Mouse (Mus musculus) erythroid progenitor cell, adult 5-6 weeks (primary cell): ENCODE data around the gene Fam83g. TPM values are rescaled to one million over a fixed set of nuclear protein-coding genes. Genes with fewer than 3 reads are reported as not detected.

ENCODE experiments used
- ATAC-seq: replicated peaks from 2 replicates; pipeline ENCODE4 v1.8.0; 2016; ENCODE audit warnings: moderate number of reproducible peaks, mild to moderate bottlenecking, moderate TSS enrichment, inconsistent platforms; ENCODE audit not compliant: poor library complexity, low FRiP score, severe bottlenecking
- total RNA-seq, 2 experiments: library from RNA; stranded (forward) in 1 of 2; stranded (reverse) in 1 of 2; fragments of 150-400 nt in 1 of 2; fragments of 186-747, 209-891 nt in 1 of 2; gene quantifications; 2 replicates each; pipeline versions ENCODE4 v1.2.3 to v1.2.4; 2015 to 2017; ENCODE audit warnings: low replicate concordance in 2 of 2

Fam83g gene
- total RNA-seq, 2 experiments from 2014 or later, result not detected

DNA sequence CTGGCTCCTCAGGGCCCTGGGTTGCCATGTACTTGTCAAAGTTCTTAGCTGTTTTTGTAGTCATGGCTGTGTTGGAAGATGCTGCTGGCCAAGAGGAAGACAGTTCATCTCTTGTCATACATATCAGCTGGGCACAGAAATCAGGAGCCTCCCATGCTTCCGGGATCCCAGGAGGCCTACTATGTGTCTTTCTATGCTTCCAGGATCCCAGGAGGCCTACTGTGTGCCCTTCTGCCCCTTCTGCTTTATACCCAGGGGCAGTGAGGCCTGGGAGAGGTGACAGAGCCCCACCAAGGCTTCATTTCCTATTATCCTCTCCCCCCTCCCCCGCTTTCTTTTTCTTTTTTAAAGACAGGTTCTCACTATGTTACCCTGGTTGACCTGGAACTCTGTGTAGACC lies 21.7 kb downstream of the Fam83g start:
- ATAC-seq, result no peak

DNA sequence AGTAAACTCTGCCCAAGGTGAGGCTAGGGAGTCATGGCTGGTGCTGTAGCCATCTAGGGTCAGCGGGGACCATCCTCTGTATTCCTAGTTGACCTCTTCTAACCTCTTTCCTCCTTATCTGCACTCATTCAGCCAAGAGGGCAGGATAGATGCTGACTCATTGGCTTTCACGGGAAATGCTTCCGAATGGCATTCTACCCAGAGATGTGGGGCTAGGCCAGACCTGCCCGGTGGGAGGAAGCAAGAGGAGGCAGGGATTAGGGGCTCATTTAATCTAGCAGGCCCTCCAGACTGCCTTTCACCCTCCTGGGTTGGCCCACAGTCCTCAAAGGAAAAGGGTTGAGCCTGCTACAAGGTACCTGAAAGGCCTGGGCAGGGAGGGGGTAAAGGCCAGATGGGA lies 22.3 kb downstream of the Fam83g start:
- ATAC-seq, result no peak

DNA sequence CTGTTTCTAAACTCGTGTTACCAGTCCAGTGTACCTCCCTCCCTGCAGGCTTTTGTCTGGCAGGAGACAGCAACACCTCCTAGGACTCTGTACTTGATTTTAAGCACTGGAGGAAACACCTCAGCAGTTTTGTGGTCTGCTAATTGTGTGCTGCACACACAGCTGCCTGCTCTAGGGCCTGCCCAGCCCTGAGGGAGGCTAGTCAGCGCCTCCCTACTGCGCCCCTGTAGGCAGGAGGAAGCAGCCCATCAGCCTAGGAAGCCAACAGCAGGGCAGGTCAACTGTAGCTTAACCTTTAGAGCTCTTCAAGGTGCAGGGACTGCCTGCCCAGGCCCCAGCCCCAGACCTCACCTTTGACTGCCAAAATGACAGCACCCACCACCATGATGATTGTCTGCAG lies 25.0 kb downstream of the Fam83g start:
- no peak for ATAC-seq

DNA sequence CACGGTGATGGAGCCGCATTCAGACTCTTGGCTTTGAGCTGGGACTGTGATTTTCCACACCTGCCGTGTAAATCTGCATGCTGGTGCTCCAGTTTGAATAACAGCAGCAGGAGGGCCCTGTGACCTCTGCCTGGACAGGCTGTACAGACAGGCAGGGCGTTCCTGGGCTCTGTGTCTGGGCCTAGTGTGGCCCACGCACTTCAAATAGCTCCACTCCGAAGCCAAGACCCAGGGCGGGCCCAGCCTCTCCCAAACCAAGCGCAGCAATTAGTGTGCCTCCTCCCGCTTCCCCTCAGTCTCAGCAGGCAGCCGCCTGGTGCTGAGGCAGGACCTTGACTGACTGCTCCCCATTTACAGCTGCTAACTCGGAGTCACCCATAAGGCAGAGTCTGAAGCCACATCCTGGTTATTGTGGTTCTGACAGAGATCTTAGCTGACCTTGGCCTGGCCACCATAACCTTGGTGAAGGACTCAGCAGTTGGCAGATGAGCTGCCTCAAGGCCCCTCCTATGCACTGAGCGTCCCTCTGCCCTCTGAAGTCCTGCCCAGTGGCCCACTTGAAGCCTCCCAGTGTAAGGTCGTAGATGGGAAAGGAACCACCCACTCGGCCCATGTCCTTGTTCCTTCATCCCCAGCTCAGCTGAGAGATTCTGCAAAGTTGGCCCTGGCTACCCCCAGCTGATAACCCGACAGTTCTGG lies 29.4 kb downstream of the Fam83g start:
- ATAC-seq, result no peak

DNA sequence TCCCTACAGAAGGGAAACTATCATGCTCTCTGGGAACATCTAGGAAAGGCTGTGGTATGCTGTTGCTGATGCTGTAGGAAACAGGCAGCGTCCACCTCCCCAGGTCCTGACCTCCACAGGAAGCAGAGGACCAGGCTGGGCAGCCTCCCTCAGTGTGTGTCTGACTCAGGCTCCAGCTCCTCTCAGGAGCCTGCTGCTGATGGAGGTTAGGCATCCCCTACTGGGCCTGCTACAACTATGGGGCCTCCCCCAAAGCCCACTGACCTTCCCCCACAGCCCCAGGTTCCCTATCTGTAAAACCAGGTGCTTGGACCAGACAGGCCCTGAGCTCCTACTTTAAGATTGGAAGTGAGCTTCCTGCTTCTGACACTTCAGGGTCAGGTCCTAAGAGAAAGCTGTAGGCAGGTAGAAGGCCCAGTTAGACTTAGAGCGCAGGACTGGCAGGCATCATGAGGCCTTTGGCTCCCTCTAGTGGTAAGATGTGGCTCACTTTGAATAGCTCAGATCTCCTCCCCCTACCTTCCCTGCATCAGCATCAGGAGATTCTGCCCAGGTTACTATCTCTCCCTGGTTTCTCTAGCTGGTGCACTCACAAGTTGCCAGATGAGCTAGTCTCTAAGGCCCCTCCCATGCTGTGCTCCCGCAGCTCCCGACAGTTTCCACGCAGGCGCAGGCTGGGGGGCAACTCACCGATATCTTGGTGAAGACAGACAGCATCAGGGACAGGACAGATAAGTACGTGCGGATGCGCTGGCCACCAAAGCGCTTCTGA lies 30.6 kb downstream of the Fam83g start:
- ATAC-seq, result peak; percentile 76

DNA sequence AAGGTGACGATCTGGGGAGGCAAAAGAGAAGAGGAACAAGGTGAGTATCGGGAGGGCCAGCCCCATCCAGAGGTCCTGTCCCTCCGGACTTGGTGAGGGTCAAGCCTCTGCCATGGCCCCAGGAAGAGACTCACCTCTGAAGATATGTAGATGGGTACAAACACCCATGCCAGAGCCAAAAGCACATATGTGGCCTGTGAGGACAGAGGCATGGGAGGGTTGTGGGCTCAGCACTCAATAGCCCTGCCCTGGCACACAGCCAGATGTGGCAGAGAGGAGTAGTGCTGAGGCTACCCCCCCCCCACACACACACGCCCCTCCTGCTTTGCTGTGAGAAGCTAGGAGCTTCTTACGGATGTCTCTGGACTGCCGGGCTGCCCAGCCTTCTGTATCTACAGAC lies 31.2 kb downstream of the Fam83g start:
- no peak for ATAC-seq

DNA sequence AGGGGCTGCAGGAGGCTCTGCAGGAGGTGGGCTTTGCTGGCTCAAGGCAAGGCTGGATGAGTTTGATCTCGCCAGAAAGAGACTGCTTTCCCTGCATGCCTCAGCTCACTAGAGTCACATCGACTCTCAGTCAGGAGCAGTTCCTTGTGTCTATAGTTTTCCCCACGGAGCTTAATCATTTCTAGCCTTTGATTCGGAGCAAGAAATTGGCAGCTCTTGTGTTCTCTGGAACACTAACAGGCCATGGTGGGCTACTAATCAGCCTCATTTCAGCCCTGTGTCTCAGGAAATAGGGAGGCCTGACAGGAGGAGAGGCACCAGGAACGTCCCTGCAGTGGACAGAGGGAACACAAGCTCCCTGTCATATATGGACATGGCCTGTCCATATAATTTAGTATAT lies 34.1 kb downstream of the Fam83g start:
- no peak for ATAC-seq

DNA sequence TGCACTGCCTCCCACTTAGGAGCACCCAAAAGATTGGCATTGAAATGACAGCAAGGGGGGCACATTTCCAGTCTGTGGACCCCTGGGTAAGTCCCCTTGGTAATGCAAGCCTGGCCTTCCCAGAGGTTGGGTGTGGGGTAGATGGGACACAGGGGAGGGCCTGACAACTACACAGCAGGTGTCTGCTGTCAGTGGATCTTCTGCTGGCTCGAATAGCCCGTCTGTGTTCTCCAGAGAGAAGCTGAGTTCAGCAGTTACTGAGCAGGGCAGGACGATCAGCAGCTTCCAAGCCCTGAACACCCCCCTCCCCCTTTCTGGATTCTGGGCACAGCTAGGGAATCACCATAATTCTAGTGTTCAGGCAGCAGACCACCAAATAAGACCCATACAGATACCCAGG lies 35.5 kb downstream of the Fam83g start:
- no peak for ATAC-seq

DNA sequence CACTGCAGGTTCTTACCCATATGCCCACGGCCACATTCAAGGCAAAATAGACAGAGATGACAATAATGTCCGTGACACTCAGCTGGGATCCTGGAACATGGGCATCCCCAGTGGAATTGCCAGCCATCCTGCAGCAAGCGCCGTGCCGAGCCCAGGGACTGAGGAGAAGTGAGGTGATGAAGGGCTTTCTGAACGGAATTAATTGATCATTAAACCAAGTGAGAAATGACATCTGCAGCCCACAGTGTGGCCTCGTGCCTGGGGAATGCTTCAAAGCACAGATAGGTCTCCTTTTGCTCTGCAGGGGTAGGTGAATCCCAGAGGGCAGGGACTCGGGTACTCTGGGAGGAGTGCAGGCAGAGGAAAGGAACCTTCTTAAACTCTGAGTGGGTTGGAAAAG lies 35.9 kb downstream of the Fam83g start:
- ATAC-seq, result no peak

DNA sequence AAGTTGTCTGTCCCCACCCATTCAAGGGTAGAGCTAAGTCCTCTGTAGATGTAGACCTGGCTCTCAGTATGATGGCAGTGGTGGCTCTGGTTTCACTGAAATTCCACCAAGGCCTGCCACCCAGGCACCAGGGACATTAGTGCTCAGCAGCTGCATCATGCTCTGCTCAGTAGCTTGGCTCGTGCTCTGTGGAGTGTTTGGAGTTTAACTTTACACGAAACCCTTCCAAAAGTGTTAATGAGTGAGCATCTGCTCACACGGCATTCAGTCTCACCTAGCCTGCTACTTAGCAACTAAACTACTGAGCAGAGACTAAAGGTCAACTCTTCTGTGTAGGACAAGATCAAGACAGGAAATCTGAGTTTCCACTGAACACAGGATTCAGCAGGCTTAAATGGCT lies 36.7 kb downstream of the Fam83g start, which contains the start of gene Slc5a10:
Slc5a10 (minus strand) TSS at position 191 of the 400 bp plus-strand sequence.
- no peak for ATAC-seq

DNA sequence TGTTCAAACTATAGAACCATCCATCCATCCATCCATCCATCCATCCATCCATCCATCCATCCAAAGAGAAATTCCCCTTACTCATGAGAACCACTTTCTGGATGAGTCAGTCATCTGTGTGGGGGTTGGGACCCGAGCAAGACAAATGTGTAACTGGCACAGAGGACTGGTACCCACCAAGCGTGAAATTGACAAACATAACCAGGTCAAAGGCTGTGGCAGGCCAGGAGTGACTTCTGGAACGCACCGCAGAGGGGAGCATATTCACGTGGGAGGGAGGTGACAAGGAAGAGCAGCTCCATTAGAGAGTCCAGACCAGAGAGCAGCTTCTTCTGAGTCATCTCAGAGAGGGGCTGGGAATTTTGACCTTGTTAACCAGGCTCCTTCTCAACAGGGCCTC lies 38.2 kb downstream of the Fam83g start:
- no peak for ATAC-seq

DNA sequence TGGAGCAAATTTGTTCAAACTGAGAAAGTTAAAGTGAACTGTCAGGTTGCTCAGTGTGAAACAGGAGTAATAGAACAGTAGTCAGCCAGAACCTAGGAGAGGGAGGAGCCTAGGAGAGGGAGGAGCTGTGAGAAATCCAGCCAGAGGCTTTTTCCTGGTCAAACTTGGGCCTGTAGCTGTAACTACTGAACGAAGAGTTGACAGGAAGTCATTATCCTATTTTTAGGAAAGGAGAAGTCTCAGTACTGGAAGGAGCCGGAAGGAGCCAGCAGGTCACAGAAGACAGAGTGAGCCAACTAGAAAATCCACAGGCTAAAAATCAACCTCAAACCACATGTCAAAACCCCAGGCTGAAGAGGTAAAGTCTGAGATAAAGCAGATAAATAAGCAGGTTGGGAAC lies 44.1 kb downstream of the Fam83g start:
- ATAC-seq, result no peak

DNA sequence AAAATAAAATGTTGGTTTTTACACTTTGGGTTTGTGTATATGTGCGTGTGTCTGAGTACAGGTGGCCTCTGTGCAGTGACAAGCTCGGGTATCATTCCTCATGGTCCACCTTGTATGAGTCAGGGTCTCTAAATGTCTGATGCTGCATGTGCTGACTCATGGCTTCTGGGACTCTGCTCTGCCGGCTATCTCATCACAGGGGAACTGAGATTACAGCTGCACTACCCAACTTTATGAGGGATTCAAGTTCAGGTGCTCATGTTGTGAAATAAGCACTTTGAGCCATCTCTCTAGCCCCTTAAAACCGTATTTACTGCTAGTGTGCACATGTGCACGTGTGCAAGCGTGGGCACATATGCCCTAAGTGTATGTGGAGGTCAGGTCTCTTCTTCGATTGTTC lies 48.8 kb downstream of the Fam83g start:
- no peak for ATAC-seq

DNA sequence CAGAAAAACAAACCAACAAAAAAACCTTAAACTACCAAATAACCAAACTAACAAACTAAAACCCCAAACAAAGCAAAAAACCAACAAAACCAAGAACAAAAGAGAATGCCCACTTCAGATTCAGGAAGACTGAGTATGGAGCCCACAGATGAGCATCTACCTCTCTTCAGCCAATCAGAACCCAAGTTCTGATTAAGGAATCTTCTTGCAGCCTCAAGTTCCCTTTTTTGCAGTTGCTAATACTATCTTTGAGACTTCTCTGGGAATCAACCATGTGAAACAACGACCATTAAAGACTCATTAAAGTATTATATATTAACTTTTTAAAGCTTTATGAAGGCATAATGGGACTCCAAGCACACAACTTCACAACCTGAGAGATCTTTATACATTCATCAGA lies 53.4 kb downstream of the Fam83g start:
- ATAC-seq, result no peak

DNA sequence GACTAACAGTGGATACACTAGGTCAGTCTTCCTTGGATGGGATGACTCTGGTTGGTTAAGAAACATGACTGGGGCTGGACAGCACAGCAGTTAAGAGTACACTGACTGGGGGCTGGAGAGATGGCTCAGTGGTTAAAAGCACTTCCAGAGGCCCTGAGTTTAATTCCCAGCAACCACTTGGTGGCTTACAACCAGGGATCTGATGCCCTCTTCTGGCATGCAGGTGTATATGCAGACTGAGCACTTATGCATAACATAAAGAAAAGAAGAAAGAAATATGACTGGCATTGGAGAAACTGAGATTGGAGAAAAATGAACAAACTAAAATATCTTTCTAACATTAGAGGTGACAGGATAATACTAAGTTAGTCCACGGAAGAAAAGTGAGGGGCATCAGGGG lies 56.6 kb downstream of the Fam83g start:
- no peak for ATAC-seq

DNA sequence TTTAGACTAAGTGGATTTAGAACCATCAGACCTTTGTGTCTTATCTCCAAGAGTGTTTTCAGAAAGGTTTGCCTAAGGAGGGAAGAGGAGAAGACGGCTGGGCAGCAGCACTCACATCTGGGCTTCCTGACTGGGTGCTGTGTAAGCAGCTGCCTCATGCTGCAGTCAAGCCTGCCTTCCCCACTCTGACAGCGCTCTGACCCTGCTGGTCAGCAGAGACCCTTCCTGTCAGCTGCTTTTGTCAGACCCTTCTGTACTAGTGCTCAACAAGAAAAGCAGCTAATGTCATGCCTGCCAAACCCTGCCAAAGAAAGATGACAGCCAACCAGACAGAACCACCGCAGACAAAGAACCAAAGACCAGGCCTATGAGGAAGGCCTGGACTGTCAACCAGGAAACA lies 59.9 kb downstream of the Fam83g start:
- ATAC-seq, result no peak

DNA sequence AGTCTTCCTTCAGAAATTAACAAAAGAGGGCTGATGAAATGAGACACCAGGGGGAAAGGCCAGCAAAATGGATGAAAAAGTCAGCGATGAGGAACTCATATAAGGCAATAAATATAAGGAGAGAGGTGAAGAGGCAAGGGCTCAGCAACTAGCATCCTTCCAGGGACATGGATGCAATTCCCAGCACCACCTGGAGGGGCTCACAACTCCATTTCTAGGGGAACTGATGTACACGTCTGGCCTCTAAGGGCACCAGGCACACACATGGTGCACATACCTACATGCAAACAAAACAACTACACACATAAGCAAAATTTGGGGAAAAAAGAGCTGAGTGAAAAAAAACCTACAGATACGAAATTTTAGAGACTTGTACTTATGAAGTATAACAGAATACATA lies 60.6 kb downstream of the Fam83g start:
- no peak for ATAC-seq

DNA sequence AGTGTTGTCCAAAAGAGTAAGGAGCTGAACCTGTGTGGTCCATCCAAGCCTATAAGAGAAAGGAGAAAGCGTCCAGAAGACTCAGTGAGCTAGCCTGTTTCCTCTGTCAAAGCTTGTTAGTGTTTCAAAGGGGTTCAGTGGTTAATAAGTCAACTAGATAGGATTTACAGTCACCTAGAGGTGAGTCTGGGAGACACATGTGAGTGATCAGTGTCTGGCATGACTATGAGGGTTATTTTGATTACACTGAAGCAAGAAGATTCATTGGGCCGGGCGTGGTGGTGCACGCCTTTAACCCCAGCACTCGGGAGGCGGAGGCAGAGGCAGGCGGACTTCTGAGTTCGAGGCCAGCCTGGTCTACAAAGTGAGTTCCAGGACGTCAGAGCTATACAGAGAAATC lies 61.9 kb downstream of the Fam83g start:
- no peak for ATAC-seq

DNA sequence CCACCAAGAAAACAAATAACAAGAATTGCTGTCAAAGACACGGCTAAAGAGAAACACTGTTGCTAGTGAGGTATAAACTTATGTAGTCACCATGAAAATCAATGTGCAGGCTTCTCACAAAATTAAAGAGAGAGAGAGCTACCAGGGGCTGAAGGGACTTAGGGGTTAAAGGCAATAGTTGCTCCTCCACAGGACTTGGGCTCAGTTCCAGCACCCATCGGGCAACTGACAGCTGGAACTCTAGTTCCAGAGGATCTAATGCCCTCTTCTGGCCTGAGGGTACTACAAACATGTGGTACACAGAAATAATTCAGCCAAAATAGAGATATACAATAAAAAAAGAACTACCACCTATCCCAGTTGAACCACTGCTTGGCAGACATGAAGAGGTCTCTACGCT lies 63.3 kb downstream of the Fam83g start:
- ATAC-seq, result no peak

DNA sequence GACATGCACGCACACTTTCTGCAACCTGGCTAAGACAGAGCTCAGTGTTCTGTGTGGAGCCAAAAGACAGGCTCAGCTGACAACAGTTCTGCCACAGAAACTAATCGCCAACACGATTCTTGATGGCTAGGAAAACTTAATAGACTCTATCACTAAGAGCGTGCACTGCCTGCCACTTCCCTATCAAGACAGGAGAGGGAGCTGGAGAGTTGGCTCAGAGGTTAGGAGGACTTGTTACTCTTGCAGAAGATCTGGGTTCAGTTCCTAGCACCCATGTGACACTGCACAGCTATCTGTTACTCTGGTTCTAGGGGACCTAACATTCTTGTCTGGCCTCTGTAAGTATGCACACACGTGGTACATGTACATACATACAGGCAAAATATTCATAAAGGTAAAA lies 67.7 kb downstream of the Fam83g start:
- ATAC-seq, result peak; percentile 85

DNA sequence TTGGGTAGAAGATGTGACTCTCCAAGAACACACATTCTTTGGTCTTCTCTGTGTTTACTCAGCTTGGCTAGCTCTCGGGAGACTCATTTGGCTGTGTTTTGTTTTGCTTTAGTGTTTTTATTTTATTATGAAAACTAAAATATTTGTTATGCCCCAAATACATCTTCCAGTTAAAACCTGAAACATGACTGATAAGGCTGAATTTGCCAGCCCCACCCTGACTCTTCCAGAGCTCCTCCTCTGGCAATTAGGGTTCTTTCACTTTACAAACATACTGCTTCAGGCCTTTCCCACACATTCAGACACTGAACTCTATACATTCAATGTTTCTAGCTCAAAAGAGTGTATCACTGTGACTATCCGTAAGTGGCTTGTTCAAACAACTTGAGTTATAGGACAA lies 73.3 kb downstream of the Fam83g start:
- peak; percentile 81 for ATAC-seq
